Mouse (Mus musculus): ENCODE data around the gene Zfyve28. TPM values are rescaled to one million over a fixed set of nuclear protein-coding genes. Genes with fewer than 3 reads are reported as not detected.

The Zfyve28 gene
- total and polyA plus RNA-seq, 3 experiments, result 0.65 to 1.3 (median 0.75) TPM

DNA sequence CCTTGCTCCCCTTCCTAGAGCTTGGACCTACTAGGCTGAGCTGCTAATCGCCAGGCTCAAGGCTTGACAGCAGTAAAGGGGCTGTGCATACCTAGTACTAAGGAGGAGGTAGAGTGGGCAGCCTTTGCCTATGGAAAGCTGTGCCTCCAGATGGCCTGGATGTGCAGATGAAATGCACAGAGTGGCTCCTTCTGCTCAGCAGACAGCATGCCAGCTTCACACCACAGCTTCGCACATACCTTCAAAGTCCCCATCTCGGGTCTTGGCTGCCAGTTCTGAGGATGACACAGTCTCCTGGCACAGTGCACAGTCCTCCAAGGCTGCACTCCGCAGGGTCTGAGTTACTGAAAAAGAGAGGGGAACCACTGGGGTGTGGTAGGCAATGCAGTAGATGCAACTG lies 91.0 kb downstream of the Zfyve28 start:
- Histone ChIP-seq H3K79me2 (replicated peaks; ENCODE audit: control insufficient read depth, insufficient read depth, low read length) (no peaks in the 10 kb centered on the region), H3K4me1 (ENCODE audit: control insufficient read depth, insufficient read depth, low read length) (no peaks in the 10 kb centered on the region), H3K9ac (ENCODE audit: low read depth, low read length) (no peak overlapping the region), H3K27ac (no peak overlapping the region), H3K4me3 (no peak overlapping the region), H3K36me3 (ENCODE audit: control insufficient read depth, insufficient read depth, low read length) (no peaks in the 10 kb centered on the region), H3K27me3 (ENCODE audit: control insufficient read depth, insufficient read depth, low read length) (no peaks in the 10 kb centered on the region)
- no peak for DNase-seq
- 66% methylated on average over 4 of the region's 4 CpGs for WGBS
- TF ChIP-seq POLR2A (IDR thresholded peaks at IDR 0.05; ENCODE audit: insufficient read depth, low read depth, low read length) (no peak), CTCF (IDR thresholded peaks at IDR 0.05) (no peak), EP300 (IDR thresholded peaks at IDR 0.05; ENCODE audit: insufficient read depth, low read depth, low read length) (no peak)
- intact Hi-C loops (cut with DNase I), result no loop called here

DNA sequence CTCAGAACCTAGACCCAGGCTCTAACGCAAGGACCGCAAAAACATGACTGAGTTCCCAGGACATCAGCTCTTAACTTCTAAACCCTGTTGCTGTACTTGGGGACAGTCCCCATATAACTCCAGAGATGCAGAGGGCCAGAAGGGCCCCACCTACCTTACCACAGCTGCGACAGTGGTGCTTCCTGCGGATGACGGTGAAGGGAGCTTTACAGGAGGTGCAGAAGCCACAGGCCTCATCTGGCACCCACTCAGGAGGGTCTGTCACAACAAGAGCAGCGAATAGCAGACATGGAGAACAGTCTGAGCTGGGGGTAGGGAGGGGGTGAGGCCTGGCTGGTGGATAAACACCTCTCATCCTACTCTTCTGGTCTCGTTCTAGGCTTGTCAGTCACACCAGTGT lies 91.8 kb downstream of the Zfyve28 start:
- Histone ChIP-seq H3K79me2 (replicated peaks; ENCODE audit: control insufficient read depth, insufficient read depth, low read length) (no peaks in the 10 kb centered on the region), H3K27me3 (ENCODE audit: control insufficient read depth, insufficient read depth, low read length) (no peaks in the 10 kb centered on the region), H3K4me3 (no peak overlapping the region), H3K27ac (no peak overlapping the region), H3K9ac (ENCODE audit: low read depth, low read length) (no peak overlapping the region), H3K36me3 (ENCODE audit: control insufficient read depth, insufficient read depth, low read length) (no peaks in the 10 kb centered on the region), H3K4me1 (ENCODE audit: control insufficient read depth, insufficient read depth, low read length) (no peaks in the 10 kb centered on the region)
- intact Hi-C loops (cut with DNase I), result loop anchor here (1.0 kb wide), 1 partner anchor 99 kb away; no protein-coding TSS in a partner anchor
- 83% methylated on average over 7 of the region's 7 CpGs for WGBS
- no peak for TF ChIP-seq POLR2A (IDR thresholded peaks at IDR 0.05; ENCODE audit: insufficient read depth, low read depth, low read length)
- TF ChIP-seq EP300 (IDR thresholded peaks at IDR 0.05; ENCODE audit: insufficient read depth, low read depth, low read length), result no peak
- TF ChIP-seq CTCF (IDR thresholded peaks at IDR 0.05), result no peak
- no peak for DNase-seq

DNA sequence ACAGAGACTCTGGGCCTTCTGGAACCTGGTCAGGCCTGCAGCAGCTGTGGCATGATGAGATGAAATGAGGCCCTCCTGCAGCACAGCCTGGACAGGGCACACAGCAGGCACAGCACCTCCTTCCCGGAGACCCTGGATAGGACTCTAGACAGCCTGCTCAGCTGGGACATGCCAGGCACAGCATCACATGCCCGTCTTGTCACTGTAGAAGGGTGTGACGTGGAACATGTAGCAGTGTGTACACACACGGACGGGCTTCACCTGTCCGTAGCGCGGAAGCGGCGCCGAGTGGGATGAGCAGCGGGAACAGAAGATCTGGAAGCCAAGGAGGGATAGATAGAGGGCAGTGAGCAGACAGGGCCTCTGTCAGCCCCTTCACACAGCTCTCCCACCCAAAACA lies 92.5 kb downstream of the Zfyve28 start:
- H3K79me2 ChIP-seq (replicated peaks; ENCODE audit: control insufficient read depth, insufficient read depth, low read length), result no peaks in the 10 kb centered on the region
- no peak overlapping the region for H3K4me3 ChIP-seq
- DNase-seq, result no peak
- TF ChIP-seq EP300 (IDR thresholded peaks at IDR 0.05; ENCODE audit: insufficient read depth, low read depth, low read length), result no peak
- TF ChIP-seq POLR2A (IDR thresholded peaks at IDR 0.05; ENCODE audit: insufficient read depth, low read depth, low read length), result no peak
- TF ChIP-seq CTCF (IDR thresholded peaks at IDR 0.05), result no peak
- no peak overlapping the region for H3K27ac ChIP-seq
- no peaks in the 10 kb centered on the region for H3K4me1 ChIP-seq (ENCODE audit: control insufficient read depth, insufficient read depth, low read length)
- WGBS, result 95% methylated on average over 12 of the region's 12 CpGs
- no peaks in the 10 kb centered on the region for H3K27me3 ChIP-seq (ENCODE audit: control insufficient read depth, insufficient read depth, low read length)
- intact Hi-C loops (cut with DNase I), result loop anchor here (1.0 kb wide), 1 partner anchor 98 kb away; no protein-coding TSS in a partner anchor
- H3K9ac ChIP-seq (ENCODE audit: low read depth, low read length), result no peak overlapping the region
- no peaks in the 10 kb centered on the region for H3K36me3 ChIP-seq (ENCODE audit: control insufficient read depth, insufficient read depth, low read length)

DNA sequence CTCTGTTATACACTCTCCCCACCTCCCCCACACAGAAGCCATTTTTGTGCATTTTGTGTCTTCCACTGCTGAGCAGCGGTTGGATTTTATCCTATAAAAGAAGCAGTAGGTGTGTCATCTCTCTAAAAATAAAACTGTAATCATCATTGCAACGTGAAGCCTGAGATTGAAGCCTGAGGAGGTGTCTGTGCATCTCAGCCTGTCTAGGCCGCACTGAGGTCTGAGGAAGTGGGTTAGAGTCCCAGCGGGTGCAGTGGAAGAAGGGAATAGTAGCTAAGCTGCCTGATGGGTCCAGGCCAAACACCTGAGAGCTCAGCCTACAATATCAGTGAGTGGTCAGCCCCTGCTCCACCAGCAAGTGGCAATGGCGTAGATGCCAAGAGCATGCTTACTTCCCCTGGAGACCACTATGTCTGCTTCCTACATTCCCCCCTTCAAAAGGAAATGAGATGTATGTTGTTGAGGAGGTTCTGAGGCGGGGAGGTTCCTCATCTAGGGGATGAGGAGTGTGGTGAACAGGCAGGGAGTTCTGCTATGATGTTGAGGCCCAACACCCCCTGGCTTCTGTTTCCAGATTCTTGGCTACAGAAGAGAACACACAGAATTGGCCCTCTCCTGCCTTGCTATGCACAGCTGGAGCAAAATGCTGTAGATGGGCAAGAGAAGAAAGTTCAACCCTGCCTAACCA lies 93.1 kb downstream of the Zfyve28 start:
- Histone ChIP-seq H3K4me1 (ENCODE audit: control insufficient read depth, insufficient read depth, low read length) (no peaks in the 10 kb centered on the region), H3K27ac (no peak overlapping the region), H3K79me2 (replicated peaks; ENCODE audit: control insufficient read depth, insufficient read depth, low read length) (no peaks in the 10 kb centered on the region), H3K4me3 (no peak overlapping the region), H3K36me3 (ENCODE audit: control insufficient read depth, insufficient read depth, low read length) (no peaks in the 10 kb centered on the region), H3K27me3 (ENCODE audit: control insufficient read depth, insufficient read depth, low read length) (no peaks in the 10 kb centered on the region), H3K9ac (ENCODE audit: low read depth, low read length) (no peak overlapping the region)
- no peak for DNase-seq
- WGBS, result 67% methylated on average over 6 of the region's 6 CpGs
- intact Hi-C loops (cut with DNase I), result loop anchor here (5.0 kb wide), 1 partner anchor 53 kb away; no protein-coding TSS in a partner anchor
- no peak for TF ChIP-seq POLR2A (IDR thresholded peaks at IDR 0.05; ENCODE audit: insufficient read depth, low read depth, low read length)
- TF ChIP-seq EP300 (IDR thresholded peaks at IDR 0.05; ENCODE audit: insufficient read depth, low read depth, low read length), result no peak
- no peak for TF ChIP-seq CTCF (IDR thresholded peaks at IDR 0.05)

DNA sequence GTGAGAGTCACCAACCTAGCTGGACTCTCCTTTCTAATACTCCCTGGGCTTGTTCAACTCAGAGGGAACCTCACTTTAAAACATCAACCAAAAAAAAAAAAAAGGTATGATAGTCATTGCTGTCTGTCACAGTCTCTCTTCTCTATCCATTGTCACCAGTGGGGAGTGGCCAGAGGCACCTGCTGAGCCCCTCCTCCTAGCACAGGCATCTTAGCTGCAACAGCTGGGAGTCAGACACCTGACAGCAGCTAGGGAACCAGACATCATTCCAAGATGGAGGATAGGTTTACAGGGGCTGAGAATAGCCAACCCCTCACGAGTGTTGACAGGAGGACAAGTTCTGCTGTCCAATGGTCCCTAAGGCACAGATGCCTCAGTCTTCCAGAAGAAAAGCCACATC lies 93.8 kb downstream of the Zfyve28 start:
- Histone ChIP-seq H3K4me1 (ENCODE audit: control insufficient read depth, insufficient read depth, low read length) (peaks cover 4% of the 10 kb centered on the region), H3K9ac (ENCODE audit: low read depth, low read length) (no peak overlapping the region), H3K36me3 (ENCODE audit: control insufficient read depth, insufficient read depth, low read length) (no peaks in the 10 kb centered on the region), H3K4me3 (no peak overlapping the region), H3K79me2 (replicated peaks; ENCODE audit: control insufficient read depth, insufficient read depth, low read length) (no peaks in the 10 kb centered on the region), H3K27me3 (ENCODE audit: control insufficient read depth, insufficient read depth, low read length) (no peaks in the 10 kb centered on the region), H3K27ac (no peak overlapping the region)
- TF ChIP-seq EP300 (IDR thresholded peaks at IDR 0.05; ENCODE audit: insufficient read depth, low read depth, low read length), result no peak
- TF ChIP-seq POLR2A (IDR thresholded peaks at IDR 0.05; ENCODE audit: insufficient read depth, low read depth, low read length), result no peak
- intact Hi-C loops (cut with DNase I), result loop anchor here (5.0 kb wide), 1 partner anchor 52 kb away; no protein-coding TSS in a partner anchor
- DNase-seq, result no peak
- 59% methylated on average over 1 of the region's 1 CpGs for WGBS

DNA sequence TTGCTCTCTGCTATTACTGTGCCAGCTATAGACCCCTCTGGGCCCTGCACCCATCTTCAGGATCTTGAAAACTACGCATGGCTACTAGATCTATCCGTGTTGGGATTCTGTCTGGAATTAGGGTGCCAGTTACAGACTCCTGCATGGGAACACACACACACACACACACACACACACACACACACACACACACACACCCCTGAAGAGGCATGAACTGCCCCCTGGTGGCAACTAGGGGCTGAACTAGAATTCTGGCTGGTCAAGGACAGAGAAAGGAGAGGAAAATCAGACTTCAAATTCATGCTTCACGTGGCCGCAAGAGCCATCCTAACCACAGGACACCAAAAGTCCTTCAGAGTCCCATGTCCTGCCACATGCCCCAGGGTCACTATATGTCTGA lies 96.4 kb downstream of the Zfyve28 start:
- DNase-seq, result no peak

More for the DNA sequence above, 96.4 kb downstream of the Zfyve28 start:
- Histone ChIP-seq H3K36me3 (ENCODE audit: control insufficient read depth, insufficient read depth, low read length) (no peaks in the 10 kb centered on the region), H3K9ac (ENCODE audit: low read depth, low read length) (no peak overlapping the region), H3K27ac (no peak overlapping the region), H3K27me3 (ENCODE audit: control insufficient read depth, insufficient read depth, low read length) (no peaks in the 10 kb centered on the region), H3K4me1 (ENCODE audit: control insufficient read depth, insufficient read depth, low read length) (peaks cover 11% of the 10 kb centered on the region), H3K79me2 (replicated peaks; ENCODE audit: control insufficient read depth, insufficient read depth, low read length) (no peaks in the 10 kb centered on the region), H3K4me3 (no peak overlapping the region)
- intact Hi-C loops (cut with DNase I), result loop anchor here (1.0 to 5.0 kb wide), 2 partner anchors 50 to 95 kb away; no protein-coding TSS in a partner anchor
- WGBS, result 80% methylated on average over 4 of the region's 4 CpGs
- TF ChIP-seq CTCF (IDR thresholded peaks at IDR 0.05), result peak; percentile 36
- no peak for TF ChIP-seq EP300 (IDR thresholded peaks at IDR 0.05; ENCODE audit: insufficient read depth, low read depth, low read length)
